Mouse (Mus musculus) MEL (cell line): ENCODE results near the gene Gpr137c. TPM values are rescaled to one million over a fixed set of nuclear protein-coding genes. Genes with fewer than 3 reads are reported as not detected.

ENCODE experiments used
- DNase-seq: peaks from one replicate; pipeline ENCODE4 v3.0.0; 2011; ENCODE audit warnings: low read depth, low spot score
- H3K27ac ChIP-seq: 2 replicates; pipeline ENCODE4 v1.5.1; 2012; ENCODE audit warnings: low read depth, mild to moderate bottlenecking, control low read depth, low read length, moderate library complexity; ENCODE audit not compliant: control insufficient read depth
- H3K27me3 ChIP-seq, 2 experiments: fragments of 150-350 bp in 1 of 2; sonication (generic) in 1 of 2; 2 replicates each; pipeline ENCODE4 v1.6.1; 2012; ENCODE audit warnings: low read length in 2 of 2, mild to moderate bottlenecking in 2 of 2, improper control_type of control experiment in 1 of 2, moderate library complexity in 1 of 2; ENCODE audit not compliant: insufficient read depth in 2 of 2, control insufficient read depth in 1 of 2
- H3K36me3 ChIP-seq, 2 experiments: 2 replicates each; pipeline ENCODE4 v1.6.1; 2012 to 2014; ENCODE audit warnings: low read length in 2 of 2, improper control_type of control experiment in 1 of 2, inconsistent platforms in 1 of 2, mild to moderate bottlenecking in 1 of 2; ENCODE audit not compliant: insufficient read depth in 2 of 2, control insufficient read depth in 1 of 2
- H3K4me1 ChIP-seq, 2 experiments: fragments of 150-350 bp in 1 of 2; sonication (generic) in 1 of 2; 2 replicates each; pipeline ENCODE4 v1.6.1; 2012; ENCODE audit warnings: low read length in 2 of 2, improper control_type of control experiment in 1 of 2, mild to moderate bottlenecking in 1 of 2; ENCODE audit not compliant: insufficient read depth in 2 of 2, control insufficient read depth in 1 of 2
- H3K4me3 ChIP-seq, 2 experiments: fragments of 150-350 bp in 1 of 2; sonication (generic) in 1 of 2; 2 replicates each; pipeline ENCODE4 v1.5.1; 2012; ENCODE audit warnings: low read depth in 2 of 2, low read length in 2 of 2, mild to moderate bottlenecking in 2 of 2, moderate library complexity in 2 of 2, control low read depth in 1 of 2, improper control_type of control experiment in 1 of 2; ENCODE audit not compliant: control insufficient read depth in 1 of 2, insufficient read depth in 1 of 2
- H3K79me2 ChIP-seq: 2 replicates; pipeline ENCODE4 v1.6.1; 2012; ENCODE audit warnings: mild to moderate bottlenecking, low read length, moderate library complexity; ENCODE audit not compliant: control insufficient read depth, poor library complexity, insufficient read depth
- H3K9ac ChIP-seq: 2 replicates; pipeline ENCODE4 v1.6.1; 2012; ENCODE audit warnings: low read depth, mild to moderate bottlenecking, control low read depth, low read length, moderate library complexity; ENCODE audit not compliant: control insufficient read depth, poor library complexity, severe bottlenecking
- H3K9me3 ChIP-seq: fragments of 150-350 bp; sonication (generic); replicated peaks from 2 replicates; pipeline ENCODE4 v1.6.1; 2012; ENCODE audit warnings: mild to moderate bottlenecking, low read length, improper control_type of control experiment, moderate library complexity; ENCODE audit not compliant: insufficient read depth
- BHLHE40 ChIP-seq: IDR thresholded peaks from 2 replicates; pipeline ENCODE4 v1.6.1; 2012; ENCODE audit warnings: low read depth, mild to moderate bottlenecking, inconsistent platforms, low read length, improper control_type of control experiment, borderline replicate concordance
- CHD1 ChIP-seq: IDR thresholded peaks from 2 replicates; pipeline ENCODE4 v1.6.1; 2012; ENCODE audit warnings: low read depth, mild to moderate bottlenecking, inconsistent platforms, low read length, improper control_type of control experiment
- CTCF ChIP-seq, 3 experiments: IDR thresholded peaks in 2 of 3; conservative IDR thresholded peaks in 1 of 3; 2 replicates each; pipeline ENCODE4 v1.5.1; 2011 to 2012; ENCODE audit warnings: low read length in 3 of 3, low read depth in 2 of 3, mild to moderate bottlenecking in 2 of 3, improper control_type of control experiment in 1 of 3, inconsistent platforms in 1 of 3, mixed read lengths in 1 of 3, moderate library complexity in 1 of 3; ENCODE audit not compliant: control insufficient read depth in 1 of 3, insufficient read depth in 1 of 3, poor library complexity in 1 of 3, severe bottlenecking in 1 of 3
- ELF1 ChIP-seq: IDR thresholded peaks from 2 replicates; pipeline ENCODE4 v1.6.1; 2014; ENCODE audit warnings: low read depth, mild to moderate bottlenecking, inconsistent platforms, low read length, improper control_type of control experiment, moderate library complexity
- EP300 ChIP-seq, 2 experiments: IDR thresholded peaks; 2 replicates each; pipeline ENCODE4 v1.6.1; 2011; ENCODE audit warnings: improper control_type of control experiment in 2 of 2, low read length in 2 of 2, low read depth in 1 of 2, mild to moderate bottlenecking in 1 of 2
- ETS1 ChIP-seq: IDR thresholded peaks from 2 replicates; pipeline ENCODE4 v1.6.1; 2012; ENCODE audit warnings: low read depth, mild to moderate bottlenecking, inconsistent platforms, low read length, improper control_type of control experiment, moderate library complexity
- GABPA ChIP-seq: IDR thresholded peaks from 2 replicates; pipeline ENCODE4 v1.6.1; 2012; ENCODE audit warnings: low read depth, mild to moderate bottlenecking, inconsistent platforms, low read length, improper control_type of control experiment, moderate library complexity
- GATA1 ChIP-seq: IDR thresholded peaks from 2 replicates; pipeline ENCODE4 v1.6.1; 2011; ENCODE audit warnings: low read depth, low read length, improper control_type of control experiment
- HCFC1 ChIP-seq: IDR thresholded peaks from 2 replicates; pipeline ENCODE4 v1.6.1; 2012; ENCODE audit warnings: low read depth, mild to moderate bottlenecking, inconsistent platforms, low read length, improper control_type of control experiment, moderate library complexity
- JUND ChIP-seq: IDR thresholded peaks from 2 replicates; pipeline ENCODE4 v1.6.1; 2011; ENCODE audit warnings: low read depth, mild to moderate bottlenecking, improper control_type of control experiment, low read length
- MAFK ChIP-seq: IDR thresholded peaks from 2 replicates; pipeline ENCODE4 v1.6.1; 2011; ENCODE audit warnings: low read depth, mild to moderate bottlenecking, low read length, improper control_type of control experiment, borderline replicate concordance
- MAX ChIP-seq: IDR thresholded peaks from 2 replicates; pipeline ENCODE4 v1.6.1; 2011; ENCODE audit warnings: low read length, improper control_type of control experiment
- MAZ ChIP-seq: IDR thresholded peaks from 2 replicates; pipeline ENCODE4 v1.6.1; 2012; ENCODE audit warnings: low read depth, mild to moderate bottlenecking, inconsistent platforms, low read length, improper control_type of control experiment
- MEF2A ChIP-seq: IDR thresholded peaks from 2 replicates; pipeline ENCODE4 v1.6.1; 2014; ENCODE audit warnings: low read depth, mild to moderate bottlenecking, inconsistent platforms, low read length, improper control_type of control experiment; ENCODE audit not compliant: poor library complexity, insufficient replicate concordance, severe bottlenecking; ENCODE audit errors: extremely low read depth
- MXI1 ChIP-seq: IDR thresholded peaks from 2 replicates; pipeline ENCODE4 v1.6.1; 2011; ENCODE audit warnings: mild to moderate bottlenecking, low read depth, low read length, improper control_type of control experiment
- MYB ChIP-seq: IDR thresholded peaks from 2 replicates; pipeline ENCODE4 v1.6.1; 2011; ENCODE audit warnings: mild to moderate bottlenecking, low read depth, low read length, improper control_type of control experiment
- MYC ChIP-seq: IDR thresholded peaks from 2 replicates; pipeline ENCODE4 v1.6.1; 2011; ENCODE audit warnings: low read depth, mild to moderate bottlenecking, low read length, improper control_type of control experiment, moderate library complexity
- NELFE ChIP-seq: IDR thresholded peaks from 2 replicates; pipeline ENCODE4 v1.6.1; 2011; ENCODE audit warnings: low read depth, low read length, improper control_type of control experiment
- NRF1 ChIP-seq: IDR thresholded peaks from 2 replicates; pipeline ENCODE4 v1.6.1; 2014; ENCODE audit warnings: low read depth, mild to moderate bottlenecking, inconsistent platforms, low read length, improper control_type of control experiment, moderate library complexity; ENCODE audit not compliant: poor library complexity, insufficient read depth, severe bottlenecking
- RCOR1 ChIP-seq: IDR thresholded peaks from 2 replicates; pipeline ENCODE4 v1.6.1; 2012; ENCODE audit warnings: low read depth, mild to moderate bottlenecking, inconsistent platforms, low read length, improper control_type of control experiment
- SIN3A ChIP-seq: IDR thresholded peaks from 2 replicates; pipeline ENCODE4 v1.6.1; 2012; ENCODE audit warnings: low read length, improper control_type of control experiment, inconsistent platforms
- SMC3 ChIP-seq: IDR thresholded peaks from 2 replicates; pipeline ENCODE4 v1.6.1; 2011; ENCODE audit warnings: low read depth, low read length, improper control_type of control experiment
- TAL1 ChIP-seq: IDR thresholded peaks from 2 replicates; pipeline ENCODE4 v1.6.1; 2012; ENCODE audit warnings: mild to moderate bottlenecking, inconsistent platforms, low read length, moderate library complexity, mixed read lengths
- TBP ChIP-seq: IDR thresholded peaks from 2 replicates; pipeline ENCODE4 v1.8.0; 2011; ENCODE audit warnings: low read depth, low read length, improper control_type of control experiment
- TCF12 ChIP-seq: IDR thresholded peaks from 2 replicates; pipeline ENCODE4 v1.6.1; 2014; ENCODE audit warnings: low read depth, mild to moderate bottlenecking, inconsistent platforms, low read length, improper control_type of control experiment, moderate library complexity
- UBTF ChIP-seq: IDR thresholded peaks from 2 replicates; pipeline ENCODE4 v1.6.1; 2012; ENCODE audit warnings: low read depth, mild to moderate bottlenecking, inconsistent platforms, low read length, improper control_type of control experiment, moderate library complexity, borderline replicate concordance; ENCODE audit not compliant: insufficient read depth
- USF1 ChIP-seq: IDR thresholded peaks from 2 replicates; pipeline ENCODE4 v1.6.1; 2014; ENCODE audit warnings: low read depth, mild to moderate bottlenecking, inconsistent platforms, low read length, improper control_type of control experiment, moderate library complexity
- ZC3H11A ChIP-seq: IDR thresholded peaks from 2 replicates; pipeline ENCODE4 v1.6.1; 2012; ENCODE audit warnings: low read depth, mild to moderate bottlenecking, inconsistent platforms, low read length, improper control_type of control experiment
- ZNF384 ChIP-seq: IDR thresholded peaks from 2 replicates; pipeline ENCODE4 v1.6.1; 2012; ENCODE audit warnings: low read depth, mild to moderate bottlenecking, inconsistent platforms, low read length, improper control_type of control experiment
- polyA plus RNA-seq, 2 experiments: library from polyadenylated mRNA; stranded (reverse) in 1 of 2; unstranded in 1 of 2; fragments of >175 nt in 1 of 2; fragments of >200 nt in 1 of 2; gene quantifications; 2 replicates each; pipeline versions ENCODE4 v1.2.1 to v1.2.4; 2012; ENCODE audit warnings: low replicate concordance in 2 of 2, low read depth in 1 of 2; ENCODE audit not compliant: insufficient read length in 2 of 2, insufficient read depth in 1 of 2, missing spikeins in 1 of 2
- total RNA-seq: library from RNA; depleted of rRNA; stranded (reverse); fragments of 300-350 nt; gene quantifications from 2 replicates; pipeline ENCODE4 v1.2.3, GENCODE M21; 2012

Gene Gpr137c
- total and polyA plus RNA-seq, 3 experiments = 0.01 TPM; not detected in 2

GRCm38 (mm10) chr14:45320111-45320510 is 100.6 kb downstream of the Gpr137c start:
- TF ChIP-seq NRF1 = no peak
- TF ChIP-seq SIN3A = 0 out of 2 replicates have a peak, but pooled peaks have one; percentile 32
- peak; percentile 28; the same call in 1 of the 2 replicates for TF ChIP-seq MXI1
- no peak for TF ChIP-seq TAL1
- TF ChIP-seq ZNF384 = no peak
- TF ChIP-seq ETS1 = peak; percentile 85
- peak; percentile 10; the same call in 1 of the 2 replicates for TF ChIP-seq MYC
- TF ChIP-seq JUND = no peak
- TF ChIP-seq CTCF (IDR thresholded peaks at IDR 0.05 in 2 of 3, conservative IDR thresholded peaks at IDR 0.05 in 1 of 3; ENCODE audit: control insufficient read depth in 1 of 3, insufficient read depth in 1 of 3, low read depth in 2 of 3, low read length in 3 of 3, poor library complexity in 1 of 3, severe bottlenecking in 1 of 3) = no peak
- no peak for TF ChIP-seq ZC3H11A
- no peak for TF ChIP-seq RCOR1
- TF ChIP-seq USF1 = no peak
- no peak for TF ChIP-seq CHD1
- TF ChIP-seq TBP = no peak
- no peak for TF ChIP-seq MAZ
- no peak for TF ChIP-seq MEF2A
- TF ChIP-seq SMC3 = no peak
- TF ChIP-seq ELF1 = no peak
- Histone ChIP-seq H3K4me3 (peak overlapping the region in 1 of 2 experiments; percentile 8; a peak in 1 of 4 replicates), H3K27ac (peak overlapping the region; percentile 100), H3K9ac (peak overlapping the region; percentile 79), H3K36me3 (peaks cover 0 to 53% of the 10 kb centered on the region in 2 experiments; a peak in 3 of 4 replicates), H3K27me3 (no peaks in the 10 kb centered on the region), H3K4me1 (peaks cover 26 to 28% of the 10 kb centered on the region in 2 experiments), H3K79me2 (peaks cover 34% of the 10 kb centered on the region), H3K9me3 (no peaks in the 10 kb centered on the region)
- peak; percentile 68 for DNase-seq

- Histone ChIP-seq H3K4me3 (peak overlapping the region in 1 of 2 experiments; percentile 19; a peak in 2 of 4 replicates), H3K9me3 (no peaks in the 10 kb centered on the region), H3K9ac (peak overlapping the region; percentile 79), H3K27ac (peak overlapping the region; percentile 100), H3K79me2 (peaks cover 24% of the 10 kb centered on the region), H3K4me1 (peaks cover 29 to 32% of the 10 kb centered on the region in 2 experiments), H3K27me3 (no peaks in the 10 kb centered on the region), H3K36me3 (peaks cover 0 to 52% of the 10 kb centered on the region in 2 experiments; a peak in 3 of 4 replicates)
- peak; percentile 88 for DNase-seq
- no peak for TF ChIP-seq MAX
- TF ChIP-seq MAZ = 0 out of 2 replicates have a peak, but pooled peaks have one; percentile 36
- no peak for TF ChIP-seq ZC3H11A
- TF ChIP-seq USF1 = no peak
- 0 out of 2 replicates have a peak, but pooled peaks have one; percentile 10 for TF ChIP-seq MYC
- no peak for TF ChIP-seq UBTF
- TF ChIP-seq CHD1 = peak; percentile 94; the same call in 1 of the 2 replicates
- peak; percentile 76 for TF ChIP-seq ETS1
- TF ChIP-seq MYB = no peak
- no peak for TF ChIP-seq BHLHE40
- TF ChIP-seq HCFC1 = no peak
- TF ChIP-seq EP300 (IDR thresholded peaks at IDR 0.05; ENCODE audit: low read depth in 1 of 2, low read length in 2 of 2) = peak; percentile 46 to 66; a peak in 3 of 4 replicates
- no peak; the same call in none of the 2 replicates for TF ChIP-seq NELFE
- TF ChIP-seq GATA1 = no peak
- TF ChIP-seq GABPA = peak; percentile 54; the same call in 1 of the 2 replicates
- no peak for TF ChIP-seq MEF2A
- TF ChIP-seq SIN3A = no peak
- TF ChIP-seq MAFK = peak; percentile 22; the same call in 1 of the 2 replicates
- 0 out of 2 replicates have a peak, but pooled peaks have one; percentile 23 for TF ChIP-seq ELF1
- no peak for TF ChIP-seq TBP
- TF ChIP-seq TCF12 = peak; percentile 43
- TF ChIP-seq RCOR1 = peak; percentile 40
- TF ChIP-seq SMC3 = no peak
Observed at GRCm38 (mm10) chr14:45321067-45321466, 101.5 kb downstream of the Gpr137c start.
